Mouse (Mus musculus): ENCODE data around the gene Mrap2. TPM values are rescaled to one million over a fixed set of nuclear protein-coding genes. Genes with fewer than 3 reads are reported as not detected.

Gene Mrap2
- total and polyA plus RNA-seq, 2 experiments: not detected

DNA sequence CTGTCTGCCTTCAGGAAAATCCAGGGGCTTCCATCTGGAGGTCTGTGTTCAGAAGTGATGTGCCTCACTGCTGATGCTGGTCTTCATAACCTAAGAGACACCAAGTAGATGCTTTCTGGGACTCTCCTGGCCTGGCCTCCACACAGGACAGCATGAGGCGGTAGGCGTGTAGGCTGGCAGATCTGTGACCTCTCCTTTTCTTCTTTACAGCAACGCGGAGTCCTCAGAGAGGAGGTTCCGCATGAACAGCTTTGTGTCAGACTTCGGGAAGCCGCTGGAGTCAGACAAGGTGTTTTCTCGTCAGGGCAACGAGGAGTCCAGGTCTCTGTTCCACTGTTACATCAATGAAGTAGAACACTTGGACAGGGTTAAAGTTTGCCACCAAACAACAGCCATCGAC lies 38.1 kb downstream of the Mrap2 start:
- Histone ChIP-seq H3K79me2 (ENCODE audit: control insufficient read depth, insufficient read depth, low read length) (no peaks in the 10 kb centered on the region), H3K9ac (ENCODE audit: low read depth, low read length) (no peak overlapping the region), H3K27me3 (ENCODE audit: control insufficient read depth, insufficient read depth, low read length) (no peaks in the 10 kb centered on the region), H3K27ac (replicated peaks; ENCODE audit: insufficient read depth, low read depth, low read length) (no peak overlapping the region), H3K36me3 (ENCODE audit: control insufficient read depth, insufficient read depth, low read length) (no peaks in the 10 kb centered on the region), H3K4me3 (ENCODE audit: insufficient read depth, low read depth, low read length) (no peak overlapping the region), H3K4me1 (ENCODE audit: control insufficient read depth, insufficient read depth, low read length) (no peaks in the 10 kb centered on the region)
- whole genome bisulfite sequencing: 87% methylated on average over 10 of the region's 10 CpGs
- DNase-seq (ENCODE audit: extremely low read depth, low read depth, low spot score): no peak
- TF ChIP-seq POLR2A (IDR thresholded peaks at IDR 0.05; ENCODE audit: extremely low read depth, insufficient read depth, low read length): no peak
- no peak for TF ChIP-seq CTCF (IDR thresholded peaks at IDR 0.05; ENCODE audit: low read depth, low read length)

GRCm38 (mm10) chr9:87187336-87187735 lies 43.2 kb downstream of the Mrap2 start:
- Histone ChIP-seq H3K27me3 (ENCODE audit: control insufficient read depth, insufficient read depth, low read length) (no peaks in the 10 kb centered on the region), H3K4me3 (ENCODE audit: insufficient read depth, low read depth, low read length) (no peak overlapping the region), H3K4me1 (ENCODE audit: control insufficient read depth, insufficient read depth, low read length) (no peaks in the 10 kb centered on the region), H3K79me2 (ENCODE audit: control insufficient read depth, insufficient read depth, low read length) (no peaks in the 10 kb centered on the region), H3K9ac (ENCODE audit: low read depth, low read length) (no peak overlapping the region), H3K36me3 (ENCODE audit: control insufficient read depth, insufficient read depth, low read length) (peaks cover 7% of the 10 kb centered on the region; the same call in 1 of the 2 replicates), H3K27ac (replicated peaks; ENCODE audit: insufficient read depth, low read depth, low read length) (no peak overlapping the region)
- no peak for TF ChIP-seq POLR2A (IDR thresholded peaks at IDR 0.05; ENCODE audit: extremely low read depth, insufficient read depth, low read length)
- no peak for TF ChIP-seq CTCF (IDR thresholded peaks at IDR 0.05; ENCODE audit: low read depth, low read length)
- 80% methylated on average over 4 of the region's 4 CpGs for WGBS
- no peak for DNase-seq (ENCODE audit: extremely low read depth, low read depth, low spot score)

DNA sequence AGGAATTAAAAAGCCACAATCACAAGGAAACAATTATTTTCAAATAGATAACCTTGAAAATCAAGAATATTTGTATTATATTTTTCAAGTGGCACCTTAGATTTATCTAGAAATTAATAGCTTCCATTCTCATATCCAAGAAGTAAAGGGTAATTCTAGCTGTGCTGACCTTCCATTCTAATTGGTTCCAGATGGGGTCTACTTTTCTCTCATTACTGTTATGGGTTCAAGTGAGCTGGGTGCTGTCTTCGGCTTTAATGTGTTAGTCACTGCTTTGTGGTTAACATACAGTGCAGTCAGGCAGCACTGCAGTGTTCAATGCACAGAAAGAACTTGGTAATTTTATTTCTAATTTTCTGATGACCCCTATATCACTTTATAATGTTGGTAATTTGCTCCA lies 49.6 kb downstream of the Mrap2 start:
- 96% methylated on average over 1 of the region's 1 CpGs for WGBS
- DNase-seq (ENCODE audit: extremely low read depth, low read depth, low spot score): no peak
- no peak for TF ChIP-seq POLR2A (IDR thresholded peaks at IDR 0.05; ENCODE audit: extremely low read depth, insufficient read depth, low read length)
- no peak for TF ChIP-seq CTCF (IDR thresholded peaks at IDR 0.05; ENCODE audit: low read depth, low read length)

DNA sequence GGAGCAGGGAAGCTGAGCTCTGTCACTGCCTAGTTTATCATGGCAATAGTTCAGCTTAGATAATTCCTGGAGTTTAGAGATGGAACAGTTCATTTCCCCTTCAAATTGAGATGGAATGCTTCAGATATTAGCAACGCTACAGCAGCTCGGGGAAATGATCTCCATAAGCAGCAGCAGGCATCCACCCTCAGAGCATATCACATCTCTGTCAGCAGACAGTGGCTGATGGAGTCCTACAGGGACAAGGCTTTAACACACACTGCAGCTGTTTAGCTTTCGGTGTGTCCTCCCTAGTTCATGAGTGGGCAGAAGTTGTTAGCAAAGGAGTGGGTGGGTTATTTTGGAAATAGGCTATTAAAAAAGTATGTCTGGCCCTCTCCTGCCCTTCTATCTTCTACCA lies 53.2 kb downstream of the Mrap2 start:
- no peak overlapping the region for H3K9ac ChIP-seq (ENCODE audit: low read depth, low read length)
- H3K79me2 ChIP-seq (ENCODE audit: control insufficient read depth, insufficient read depth, low read length): no peaks in the 10 kb centered on the region
- DNase-seq (ENCODE audit: extremely low read depth, low read depth, low spot score): no peak
- H3K27me3 ChIP-seq (ENCODE audit: control insufficient read depth, insufficient read depth, low read length): no peaks in the 10 kb centered on the region
- 85% methylated on average over 3 of the region's 3 CpGs for WGBS
- TF ChIP-seq CTCF (IDR thresholded peaks at IDR 0.05; ENCODE audit: low read depth, low read length): no peak
- TF ChIP-seq POLR2A (IDR thresholded peaks at IDR 0.05; ENCODE audit: extremely low read depth, insufficient read depth, low read length): no peak
- peaks cover 21% of the 10 kb centered on the region for H3K36me3 ChIP-seq (ENCODE audit: control insufficient read depth, insufficient read depth, low read length)
- H3K27ac ChIP-seq (replicated peaks; ENCODE audit: insufficient read depth, low read depth, low read length): no peak overlapping the region
- H3K4me1 ChIP-seq (ENCODE audit: control insufficient read depth, insufficient read depth, low read length): no peaks in the 10 kb centered on the region
- no peak overlapping the region for H3K4me3 ChIP-seq (ENCODE audit: insufficient read depth, low read depth, low read length)

More for the DNA sequence above, 49.6 kb downstream of the Mrap2 start:
- no peak overlapping the region for H3K9ac ChIP-seq (ENCODE audit: low read depth, low read length)
- H3K4me1 ChIP-seq (ENCODE audit: control insufficient read depth, insufficient read depth, low read length): no peaks in the 10 kb centered on the region
- no peaks in the 10 kb centered on the region for H3K79me2 ChIP-seq (ENCODE audit: control insufficient read depth, insufficient read depth, low read length)
- peaks cover 25% of the 10 kb centered on the region for H3K36me3 ChIP-seq (ENCODE audit: control insufficient read depth, insufficient read depth, low read length)
- H3K27me3 ChIP-seq (ENCODE audit: control insufficient read depth, insufficient read depth, low read length): no peaks in the 10 kb centered on the region
- no peak overlapping the region for H3K4me3 ChIP-seq (ENCODE audit: insufficient read depth, low read depth, low read length)
- H3K27ac ChIP-seq (replicated peaks; ENCODE audit: insufficient read depth, low read depth, low read length): no peak overlapping the region

- no peak overlapping the region for H3K9ac ChIP-seq (ENCODE audit: low read depth, low read length)
- no peaks in the 10 kb centered on the region for H3K79me2 ChIP-seq (ENCODE audit: control insufficient read depth, insufficient read depth, low read length)
- H3K27ac ChIP-seq (replicated peaks; ENCODE audit: insufficient read depth, low read depth, low read length): no peak overlapping the region
- H3K4me3 ChIP-seq (ENCODE audit: insufficient read depth, low read depth, low read length): no peak overlapping the region
- DNase-seq (ENCODE audit: extremely low read depth, low read depth, low spot score): no peak
- 79% methylated on average over 6 of the region's 6 CpGs for WGBS
- peaks cover 20% of the 10 kb centered on the region for H3K36me3 ChIP-seq (ENCODE audit: control insufficient read depth, insufficient read depth, low read length)
- no peaks in the 10 kb centered on the region for H3K27me3 ChIP-seq (ENCODE audit: control insufficient read depth, insufficient read depth, low read length)
- TF ChIP-seq CTCF (IDR thresholded peaks at IDR 0.05; ENCODE audit: low read depth, low read length) (no peak), POLR2A (IDR thresholded peaks at IDR 0.05; ENCODE audit: extremely low read depth, insufficient read depth, low read length) (no peak)
- no peaks in the 10 kb centered on the region for H3K4me1 ChIP-seq (ENCODE audit: control insufficient read depth, insufficient read depth, low read length)
Measured at GRCm38 (mm10) chr9:87198036-87198435, 53.9 kb downstream of the Mrap2 start.

GRCm38 (mm10) chr9:87200426-87200825 lies 56.3 kb downstream of the Mrap2 start:
- WGBS: 92% methylated on average over 5 of the region's 5 CpGs
- Histone ChIP-seq H3K4me1 (ENCODE audit: control insufficient read depth, insufficient read depth, low read length) (no peaks in the 10 kb centered on the region), H3K27me3 (ENCODE audit: control insufficient read depth, insufficient read depth, low read length) (no peaks in the 10 kb centered on the region), H3K79me2 (ENCODE audit: control insufficient read depth, insufficient read depth, low read length) (no peaks in the 10 kb centered on the region), H3K36me3 (ENCODE audit: control insufficient read depth, insufficient read depth, low read length) (peaks cover 16% of the 10 kb centered on the region), H3K27ac (replicated peaks; ENCODE audit: insufficient read depth, low read depth, low read length) (no peak overlapping the region), H3K9ac (ENCODE audit: low read depth, low read length) (no peak overlapping the region), H3K4me3 (ENCODE audit: insufficient read depth, low read depth, low read length) (no peak overlapping the region)
- DNase-seq (ENCODE audit: extremely low read depth, low read depth, low spot score): no peak
- no peak for TF ChIP-seq CTCF (IDR thresholded peaks at IDR 0.05; ENCODE audit: low read depth, low read length)
- no peak for TF ChIP-seq POLR2A (IDR thresholded peaks at IDR 0.05; ENCODE audit: extremely low read depth, insufficient read depth, low read length)

Measured in liver, adult 2 months (tissue).